Mouse (Mus musculus) heart, adult 2 months (tissue): ENCODE results near the gene Myo6. TPM values are rescaled to one million over a fixed set of nuclear protein-coding genes. Genes with fewer than 3 reads are reported as not detected.

ENCODE experiments used
- DNase-seq, 2 experiments: peaks; one replicate each; pipeline ENCODE4 v3.0.0; 2021
- H3K27ac ChIP-seq: fragments of 200-600 bp; 2 replicates; pipeline ENCODE4 v1.8.1; 2022
- H3K27me3 ChIP-seq: fragments of 200-500 bp; 2 replicates; pipeline ENCODE4 v1.6.1; 2012; ENCODE audit warnings: mild to moderate bottlenecking, low read length, inconsistent platforms, mixed read lengths; ENCODE audit not compliant: control insufficient read depth, insufficient read depth
- H3K36me3 ChIP-seq: fragments of 200-500 bp; 2 replicates; pipeline ENCODE4 v1.6.1; 2012; ENCODE audit warnings: low read length, inconsistent platforms; ENCODE audit not compliant: control insufficient read depth, insufficient read depth
- H3K4me1 ChIP-seq: fragments of 200-500 bp; 2 replicates; pipeline ENCODE4 v1.6.1; 2011; ENCODE audit warnings: low read length; ENCODE audit not compliant: control insufficient read depth, insufficient read depth
- H3K4me3 ChIP-seq: fragments of 200-600 bp; 2 replicates; pipeline ENCODE4 v1.8.1; 2022
- H3K79me2 ChIP-seq: fragments of 200-500 bp; replicated peaks from 2 replicates; pipeline ENCODE4 v1.6.1; 2012; ENCODE audit warnings: mild to moderate bottlenecking, inconsistent platforms, low read length, moderate library complexity, mixed read lengths; ENCODE audit not compliant: control insufficient read depth, insufficient read depth
- H3K9ac ChIP-seq: fragments of 200-500 bp; 2 replicates; pipeline ENCODE4 v1.6.1; 2012; ENCODE audit warnings: low read depth, mild to moderate bottlenecking, control low read depth, inconsistent platforms, low read length, mixed read lengths
- CTCF ChIP-seq: fragments of 200-600 bp; IDR thresholded peaks from 2 replicates; pipeline ENCODE4 v1.8.1; 2022; ENCODE audit warnings: antibody characterized with exemption, mild to moderate bottlenecking, moderate library complexity
- EP300 ChIP-seq: fragments of 200-500 bp; IDR thresholded peaks from 2 replicates; pipeline ENCODE4 v1.6.1; 2011; ENCODE audit warnings: low read depth, low read length, control low read depth; ENCODE audit not compliant: insufficient read depth
- POLR2A ChIP-seq: fragments of 200-500 bp; IDR thresholded peaks from 2 replicates; pipeline ENCODE4 v1.6.1; 2011; ENCODE audit warnings: mild to moderate bottlenecking, low read depth, low read length, control low read depth; ENCODE audit not compliant: insufficient read depth
- WGBS: fragments of 180-500 bp; shearing (Covaris S2); methylation state at CpG from one replicate; pipeline ENCODE4 v1.1.7; 2018; 5-methylcytosine and 5-hydroxymethylcytosine counted together
- intact Hi-C: fragments of 180-260 bp; cut with DNase I; formaldehyde crosslinking; loops from one replicate; pipeline ENCODE4 v1.15.1; 2025
- polyA plus RNA-seq: library from polyadenylated mRNA; depleted of rRNA; stranded (reverse); fragments of >200 nt; gene quantifications from 2 replicates; pipeline ENCODE4 v1.2.3, GENCODE M21; 2012
- total RNA-seq, 2 experiments: library from RNA; stranded (reverse); gene quantifications; 2 replicates each; pipeline ENCODE4 v1.2.3; 2021

Myo6 gene
- total and polyA plus RNA-seq, 3 experiments, result 6.4 to 11.4 (median 10.5) TPM

- Histone ChIP-seq H3K36me3 (no peaks in the 10 kb centered on the region), H3K4me1 (peaks cover 5% of the 10 kb centered on the region), H3K27me3 (no peaks in the 10 kb centered on the region), H3K9ac (no peak overlapping the region), H3K27ac (no peak overlapping the region), H3K4me3 (no peak overlapping the region), H3K79me2 (no peaks in the 10 kb centered on the region; the same call in 1 of the 2 replicates)
- TF ChIP-seq CTCF, result no peak
- TF ChIP-seq POLR2A, result no peak
- TF ChIP-seq EP300, result no peak
- intact Hi-C loops, result no loop called here
- WGBS, result 74% methylated on average over 6 of the region's 6 CpGs
- no peak for DNase-seq
These were observed 32.4 kb downstream of the Myo6 start for GRCm38 (mm10) chr9:80197233-80197632.

GRCm38 (mm10) chr9:80200855-80201254 is 36.0 kb downstream of the Myo6 start:
- H3K27me3 ChIP-seq, result no peaks in the 10 kb centered on the region
- no peaks in the 10 kb centered on the region; the same call in 1 of the 2 replicates for H3K79me2 ChIP-seq
- no peak overlapping the region for H3K9ac ChIP-seq
- TF ChIP-seq EP300 (no peak), CTCF (no peak), POLR2A (no peak)
- H3K36me3 ChIP-seq, result no peaks in the 10 kb centered on the region
- DNase-seq, result no peak
- intact Hi-C loops, result no loop called here
- no peak overlapping the region for H3K27ac ChIP-seq
- no peaks in the 10 kb centered on the region; the same call in none of the 2 replicates for H3K4me1 ChIP-seq
- no peak overlapping the region for H3K4me3 ChIP-seq
- WGBS, result 92% methylated on average over 6 of the region's 6 CpGs

GRCm38 (mm10) chr9:80202374-80203060 is 37.7 kb downstream of the Myo6 start:
- Histone ChIP-seq H3K4me3 (no peak overlapping the region), H3K79me2 (peaks cover 4% of the 10 kb centered on the region), H3K27ac (no peak overlapping the region), H3K4me1 (no peaks in the 10 kb centered on the region), H3K27me3 (no peaks in the 10 kb centered on the region), H3K9ac (no peak overlapping the region), H3K36me3 (no peaks in the 10 kb centered on the region)
- intact Hi-C loops, result no loop called here
- WGBS, result 85% methylated on average over 14 of the region's 14 CpGs
- peak in 1 of 2 experiments; percentile 21 for DNase-seq
- TF ChIP-seq EP300 (no peak), CTCF (no peak), POLR2A (no peak)

GRCm38 (mm10) chr9:80208681-80209080 is 43.9 kb downstream of the Myo6 start:
- Histone ChIP-seq H3K79me2 (peaks cover 7% of the 10 kb centered on the region), H3K27ac (no peak overlapping the region), H3K4me3 (no peak overlapping the region), H3K36me3 (no peaks in the 10 kb centered on the region), H3K9ac (no peak overlapping the region), H3K27me3 (no peaks in the 10 kb centered on the region), H3K4me1 (no peaks in the 10 kb centered on the region)
- DNase-seq, result no peak
- intact Hi-C loops, result no loop called here
- 96% methylated on average over 2 of the region's 2 CpGs for WGBS
- TF ChIP-seq POLR2A (no peak), CTCF (no peak), EP300 (no peak)

- no peak for TF ChIP-seq CTCF
- no peak for TF ChIP-seq POLR2A
- no peak for TF ChIP-seq EP300
- no peak overlapping the region for H3K9ac ChIP-seq
- H3K4me3 ChIP-seq, result no peak overlapping the region
- no peaks in the 10 kb centered on the region for H3K36me3 ChIP-seq
- H3K4me1 ChIP-seq, result no peaks in the 10 kb centered on the region
- no peaks in the 10 kb centered on the region for H3K27me3 ChIP-seq
- no peak overlapping the region for H3K27ac ChIP-seq
- 86% methylated on average over 10 of the region's 10 CpGs for WGBS
- DNase-seq, result no peak
- intact Hi-C loops, result no loop called here
- H3K79me2 ChIP-seq, result peaks cover 7% of the 10 kb centered on the region
These were observed 44.6 kb downstream of the Myo6 start for GRCm38 (mm10) chr9:80209459-80209858.

GRCm38 (mm10) chr9:80210096-80210495 is 45.3 kb downstream of the Myo6 start:
- H3K4me3 ChIP-seq, result no peak overlapping the region
- H3K79me2 ChIP-seq, result peaks cover 9% of the 10 kb centered on the region
- H3K4me1 ChIP-seq, result no peaks in the 10 kb centered on the region
- DNase-seq, result no peak
- no peaks in the 10 kb centered on the region for H3K36me3 ChIP-seq
- H3K9ac ChIP-seq, result no peak overlapping the region
- no peak for TF ChIP-seq CTCF
- TF ChIP-seq EP300, result no peak
- TF ChIP-seq POLR2A, result no peak
- 72% methylated on average over 12 of the region's 12 CpGs for WGBS
- no peak overlapping the region for H3K27ac ChIP-seq
- no peaks in the 10 kb centered on the region for H3K27me3 ChIP-seq
- intact Hi-C loops, result loop anchor here (5.0 kb wide), 1 partner anchor 38 kb away; no protein-coding TSS in a partner anchor
